ENCODE assay signal across 14 mouse cellular contexts in genomic region chr3:38076835-38077234, GRCm38 (mm10).
DNase-seq lines count a peak whose midpoint lies in the region; ATAC-seq and TF ChIP-seq lines count a peak whose summit lies in the region.
"Had no signal": no experiment of that assay in that cellular context is flagged by ENCODE, and none has a peak within 500 bp of the region (broad histone marks: within the 10 kb centered on the region; RNA-seq: fewer than 3 reads in every experiment).

No protein-coding gene starts in this region.

- peak; percentile 85 for ATAC-seq in frontal cortex, adult (ENCODE audit: low TSS enrichment)
- peak; percentile 96 for ATAC-seq in granulocyte monocyte progenitor cell, adult 5-6 weeks (replicated peaks; ENCODE audit: poor library complexity, severe bottlenecking)
- no peak for ATAC-seq in forebrain, postnatal 0 days

- H3K27ac ChIP-seq in forebrain, postnatal 0 days (ENCODE audit: low read depth, low read length), result no peak overlapping the region
- H3K27ac ChIP-seq: forebrain, embryonic 10.5 days; hindbrain, embryonic 15.5 days; layer of hippocampus, adult 2 months; midbrain, embryonic 12.5 days had no signal

- TF ChIP-seq CTCF in forebrain, postnatal 0 days (IDR thresholded peaks at IDR 0.05; ENCODE audit: low read depth), result no peak

- no peaks in the 10 kb centered on the region for H3K27me3 ChIP-seq in forebrain, postnatal 0 days (ENCODE audit: insufficient read depth, low read length)
- H3K27me3 ChIP-seq: hindbrain, embryonic 15.5 days; midbrain, embryonic 12.5 days had no signal

- no peaks in the 10 kb centered on the region for H3K9me3 ChIP-seq in forebrain, postnatal 0 days (ENCODE audit: low read length)
- H3K9me3 ChIP-seq: forebrain, embryonic 10.5 days; hindbrain, embryonic 15.5 days; midbrain, embryonic 12.5 days had no signal

- DNase-seq in frontal cortex, postnatal 14 days (ENCODE audit: low spot score in 2 of 2), result no peak
- DNase-seq in kidney, adult 8-10 months, result peak; percentile 6 to 15
- no peak for DNase-seq in kidney, postnatal 4 days
- peak; percentile 76 for DNase-seq in 3134 (ENCODE audit: extremely low read depth, insufficient read length, low spot score)
- DNase-seq in spleen, adult 18-20 months, result no peak
- DNase-seq in forebrain, postnatal 0 days, result no peak
- DNase-seq: adrenal gland, adult 8-10 months; gastrocnemius, postnatal 36 days had no signal

- no peak overlapping the region for H3K9ac ChIP-seq in forebrain, postnatal 0 days
- H3K9ac ChIP-seq: hindbrain, embryonic 15.5 days; midbrain, embryonic 12.5 days had no signal

- no peak overlapping the region for H3K4me2 ChIP-seq in forebrain, postnatal 0 days (ENCODE audit: low read depth)
- H3K4me2 ChIP-seq: hindbrain, embryonic 15.5 days; midbrain, embryonic 12.5 days had no signal

- H3K36me3 ChIP-seq in forebrain, postnatal 0 days (ENCODE audit: insufficient read depth), result no peaks in the 10 kb centered on the region
- H3K36me3 ChIP-seq: forebrain, embryonic 10.5 days; hindbrain, embryonic 15.5 days; midbrain, embryonic 12.5 days had no signal

- no peak overlapping the region for H3K4me3 ChIP-seq in forebrain, postnatal 0 days (ENCODE audit: low read depth, low read length)
- H3K4me3 ChIP-seq: forebrain, embryonic 10.5 days; hindbrain, embryonic 15.5 days; layer of hippocampus, adult 2 months; midbrain, embryonic 12.5 days had no signal

- no peaks in the 10 kb centered on the region for H3K4me1 ChIP-seq in forebrain, postnatal 0 days (ENCODE audit: insufficient read depth)
- H3K4me1 ChIP-seq: forebrain, embryonic 10.5 days; hindbrain, embryonic 15.5 days; midbrain, embryonic 12.5 days had no signal

- WGBS in forebrain, postnatal 0 days, result 67% methylated on average over 1 of the region's 1 CpGs

Comparison
In these comparisons a context has a peak if more than half of its experiments do, and no peak if none do; other contexts are left out.
1. DNase-seq: peak in kidney, adult 8-10 months (2 of 2) and 3134 (single experiment); none in frontal cortex, postnatal 14 days (0 of 2), kidney, postnatal 4 days (0 of 2), spleen, adult 18-20 months (0 of 2) and forebrain, postnatal 0 days (single experiment).